Mouse (Mus musculus) midbrain, embryonic 16.5 days (tissue): ENCODE measurements at regions not wholly inside any gene's neighbourhood (a gene's known extent, or its start where the extent isn't known, plus 50 kb on each side); places are given as distances from the start of the nearest gene placed in this dataset.

Source experiments
- ATAC-seq: fragments of 200-750 bp; cut with Nextera tagmentation; 2 replicates; pipeline ENCODE4 v1.8.0; 2017; ENCODE audit warnings: moderate TSS enrichment
- H3K27ac ChIP-seq: fragments of 300-500 bp; sonication (generic); 2 replicates; pipeline ENCODE4 v1.5.1; 2014; ENCODE audit warnings: mild to moderate bottlenecking, low read length, mixed read lengths
- H3K27me3 ChIP-seq: fragments of 300-500 bp; sonication (generic); 2 replicates; pipeline ENCODE4 v1.6.1; 2014; ENCODE audit warnings: low read depth, low read length, mixed read lengths; ENCODE audit not compliant: control insufficient read depth, insufficient read depth
- H3K36me3 ChIP-seq: fragments of 300-500 bp; sonication (generic); 2 replicates; pipeline ENCODE4 v1.6.1; 2014; ENCODE audit warnings: mild to moderate bottlenecking, low read length, moderate library complexity, mixed read lengths; ENCODE audit not compliant: control insufficient read depth, insufficient read depth
- H3K4me1 ChIP-seq: fragments of 300-500 bp; sonication (generic); 2 replicates; pipeline ENCODE4 v1.6.1; 2014; ENCODE audit warnings: mild to moderate bottlenecking, low read length, mixed read lengths; ENCODE audit not compliant: control insufficient read depth, insufficient read depth
- H3K4me2 ChIP-seq: fragments of 300-500 bp; sonication (generic); 2 replicates; pipeline ENCODE4 v1.6.1; 2014; ENCODE audit warnings: mild to moderate bottlenecking, low read length, mixed read lengths
- H3K4me3 ChIP-seq: fragments of 300-500 bp; sonication (generic); 2 replicates; pipeline ENCODE4 v1.5.1; 2014; ENCODE audit warnings: low read depth, mild to moderate bottlenecking, low read length, moderate library complexity, mixed read lengths
- H3K9ac ChIP-seq: fragments of 300-500 bp; sonication (generic); 2 replicates; pipeline ENCODE4 v1.6.1; 2014; ENCODE audit warnings: low read depth, low read length, mixed read lengths
- H3K9me3 ChIP-seq: fragments of 300-500 bp; sonication (generic); replicated peaks from 2 replicates; pipeline ENCODE4 v1.6.1; 2014; ENCODE audit warnings: mild to moderate bottlenecking, low read length, mixed read lengths; ENCODE audit not compliant: control insufficient read depth, poor library complexity, severe bottlenecking
- WGBS: fragments of 180-500 bp; shearing (Covaris S2); extraction: QIAGEN DNeasy Blood & Tissue Kit; methylation state at CpG from one replicate; pipeline ENCODE4 v1.1.7; 2014; 5-methylcytosine and 5-hydroxymethylcytosine counted together

DNA sequence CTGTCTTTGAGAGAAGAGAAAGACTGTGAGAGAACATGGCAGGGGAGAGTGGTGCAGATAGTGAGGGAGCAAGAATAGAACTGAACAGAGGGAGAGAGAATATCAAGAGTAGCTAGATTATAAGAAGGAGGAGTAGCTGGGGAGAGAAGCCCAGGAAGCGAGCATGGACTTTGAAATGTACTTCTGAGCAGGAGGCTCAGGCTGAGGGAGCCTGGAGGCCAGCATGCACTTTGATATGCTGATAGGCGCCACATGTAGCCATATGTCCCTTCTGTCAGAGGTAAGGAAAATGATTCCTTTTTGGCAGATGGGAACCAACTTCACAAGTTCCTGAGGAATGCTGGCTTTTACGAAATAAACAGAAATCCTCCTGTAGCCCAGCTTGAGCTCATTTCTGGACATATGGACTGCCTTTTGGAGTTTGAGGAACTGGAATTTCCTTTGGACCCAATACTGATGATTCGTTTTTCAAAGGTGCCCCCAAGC is 126.9 kb upstream of the Syt13 start:
- H3K9me3 ChIP-seq, result no peaks in the 10 kb centered on the region
- 67% methylated on average over 4 of the region's 4 CpGs for WGBS
- no peak overlapping the region for H3K9ac ChIP-seq
- no peaks in the 10 kb centered on the region for H3K36me3 ChIP-seq
- no peak overlapping the region for H3K27ac ChIP-seq
- no peak overlapping the region for H3K4me2 ChIP-seq
- peaks cover 2% of the 10 kb centered on the region; the same call in 1 of the 2 replicates for H3K4me1 ChIP-seq
- H3K4me3 ChIP-seq, result no peak overlapping the region
- no peaks in the 10 kb centered on the region for H3K27me3 ChIP-seq
- no peak for ATAC-seq

DNA sequence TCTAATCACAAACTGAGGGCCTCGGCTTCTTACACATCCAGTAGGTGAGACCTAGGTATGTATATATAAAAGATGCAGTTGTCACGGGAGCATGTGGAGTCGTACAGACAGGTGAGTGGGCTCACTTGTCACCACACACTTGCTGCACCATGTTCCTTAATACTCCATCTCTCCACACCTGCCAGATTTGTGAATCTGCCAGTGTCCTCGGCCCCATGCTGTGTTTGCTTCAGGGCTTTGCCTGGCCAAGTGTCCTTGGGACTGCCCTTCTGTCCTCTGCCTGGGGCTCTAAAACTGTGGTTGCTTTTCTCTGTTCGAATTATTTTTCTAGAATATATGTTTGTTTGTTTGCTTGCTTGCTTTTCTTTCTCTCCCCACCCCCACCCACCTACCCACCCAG is 126.0 kb upstream of the Syt13 start:
- 80% methylated on average over 5 of the region's 5 CpGs for WGBS
- ATAC-seq, result no peak
- H3K4me2 ChIP-seq, result no peak overlapping the region

DNA sequence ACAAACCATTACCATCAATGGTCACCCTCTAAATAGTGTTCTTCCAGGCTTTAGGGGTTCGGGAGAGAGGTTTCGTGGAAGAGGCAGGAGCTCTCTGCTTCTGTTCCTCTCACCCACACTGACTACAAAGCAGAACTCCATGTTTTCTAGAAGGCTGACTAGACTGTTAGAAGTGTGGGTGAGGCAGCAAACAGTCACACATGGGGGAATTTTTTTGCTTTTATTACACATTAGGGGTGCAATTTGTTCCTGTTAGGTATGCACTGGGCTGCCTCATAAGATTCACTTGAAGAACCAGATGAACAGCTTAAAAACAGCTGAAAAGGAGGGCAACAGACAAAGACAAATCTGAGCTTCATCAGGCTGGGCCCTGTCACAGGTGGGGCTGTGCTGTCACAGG is 124.5 kb upstream of the Syt13 start:
- Histone ChIP-seq H3K9me3 (no peaks in the 10 kb centered on the region), H3K27ac (no peak overlapping the region), H3K27me3 (no peaks in the 10 kb centered on the region), H3K36me3 (no peaks in the 10 kb centered on the region), H3K9ac (no peak overlapping the region), H3K4me3 (no peak overlapping the region), H3K4me1 (no peaks in the 10 kb centered on the region; the same call in 1 of the 2 replicates), H3K4me2 (no peak overlapping the region)
- WGBS, result 96% methylated on average over 2 of the region's 2 CpGs
- ATAC-seq, result no peak

More for the DNA sequence above, 126.0 kb upstream of the Syt13 start:
- no peaks in the 10 kb centered on the region for H3K27me3 ChIP-seq
- H3K4me1 ChIP-seq, result peaks cover 2% of the 10 kb centered on the region; the same call in 1 of the 2 replicates
- no peak overlapping the region for H3K9ac ChIP-seq
- no peak overlapping the region for H3K4me3 ChIP-seq
- no peaks in the 10 kb centered on the region for H3K36me3 ChIP-seq
- H3K9me3 ChIP-seq, result no peaks in the 10 kb centered on the region
- H3K27ac ChIP-seq, result no peak overlapping the region

DNA sequence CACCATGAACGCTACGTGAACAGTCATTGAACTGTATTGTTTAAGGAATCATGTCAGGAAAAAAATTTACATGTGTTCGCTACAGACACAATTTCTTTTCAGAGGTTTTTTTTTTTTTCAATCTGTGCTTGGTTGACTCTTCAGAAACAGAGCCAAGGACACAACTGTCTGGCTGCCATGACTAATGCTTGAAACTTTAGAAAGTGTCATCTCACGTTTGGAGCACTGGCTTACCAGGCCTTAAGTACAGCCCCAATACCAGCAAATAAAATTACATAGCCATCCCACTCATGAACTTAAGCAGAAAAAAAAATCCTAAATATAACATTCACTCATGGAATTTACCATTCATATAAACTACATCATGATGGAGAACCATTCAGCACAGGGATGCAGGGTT is 115.1 kb upstream of the Syt13 start:
- WGBS, result 88% methylated on average over 4 of the region's 4 CpGs
- H3K4me3 ChIP-seq, result no peak overlapping the region
- no peak for ATAC-seq
- no peaks in the 10 kb centered on the region for H3K4me1 ChIP-seq
- no peaks in the 10 kb centered on the region for H3K27me3 ChIP-seq
- H3K9me3 ChIP-seq, result no peaks in the 10 kb centered on the region
- no peak overlapping the region for H3K9ac ChIP-seq
- no peak overlapping the region for H3K27ac ChIP-seq
- H3K4me2 ChIP-seq, result no peak overlapping the region
- no peaks in the 10 kb centered on the region for H3K36me3 ChIP-seq

DNA sequence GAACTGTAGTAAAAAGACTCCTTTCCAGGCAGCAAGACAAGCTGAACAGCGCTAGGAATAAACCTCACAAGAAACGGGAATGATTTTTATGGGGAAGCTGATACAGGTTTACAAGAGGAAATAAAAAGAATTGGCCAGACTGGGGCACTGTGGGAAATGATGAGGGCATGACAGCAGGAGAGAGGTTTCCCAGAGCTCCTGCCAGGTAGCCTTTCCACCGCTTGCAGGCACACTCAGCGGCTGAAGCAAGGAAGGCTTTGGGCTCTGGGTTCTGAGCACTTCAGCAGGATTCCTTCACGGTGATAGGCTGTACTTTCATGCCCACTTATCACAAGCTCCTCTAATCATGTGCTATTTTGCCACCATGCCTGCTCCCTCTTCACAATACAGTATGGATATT is 114.2 kb upstream of the Syt13 start:
- Histone ChIP-seq H3K27ac (no peak overlapping the region), H3K36me3 (no peaks in the 10 kb centered on the region), H3K27me3 (no peaks in the 10 kb centered on the region), H3K4me3 (no peak overlapping the region), H3K4me1 (peaks cover 5% of the 10 kb centered on the region), H3K9ac (no peak overlapping the region), H3K9me3 (no peaks in the 10 kb centered on the region), H3K4me2 (no peak overlapping the region)
- 64% methylated on average over 5 of the region's 5 CpGs for WGBS
- ATAC-seq, result no peak

DNA sequence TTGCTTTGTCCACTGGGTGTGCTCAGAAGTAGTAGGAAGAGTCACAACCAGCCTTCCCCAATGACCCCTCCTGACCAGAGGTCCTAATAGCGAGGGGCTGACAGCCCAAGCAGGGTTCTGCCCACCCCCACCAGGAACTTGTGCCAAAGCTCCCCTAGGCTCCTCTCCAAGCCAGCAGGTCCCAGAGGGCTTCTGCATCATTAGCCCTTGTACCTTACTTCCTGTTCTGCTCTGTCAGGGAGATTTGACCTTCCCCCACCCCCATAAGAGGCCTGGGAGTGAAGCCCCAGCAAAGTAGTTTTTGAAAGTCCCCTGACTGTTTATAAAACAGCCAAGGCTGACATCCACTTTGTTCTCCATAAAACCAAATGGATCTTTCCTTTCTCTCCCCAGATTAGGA is 110.0 kb upstream of the Syt13 start:
- peak overlapping the region; percentile 90 for H3K27ac ChIP-seq
- no peak for ATAC-seq

DNA sequence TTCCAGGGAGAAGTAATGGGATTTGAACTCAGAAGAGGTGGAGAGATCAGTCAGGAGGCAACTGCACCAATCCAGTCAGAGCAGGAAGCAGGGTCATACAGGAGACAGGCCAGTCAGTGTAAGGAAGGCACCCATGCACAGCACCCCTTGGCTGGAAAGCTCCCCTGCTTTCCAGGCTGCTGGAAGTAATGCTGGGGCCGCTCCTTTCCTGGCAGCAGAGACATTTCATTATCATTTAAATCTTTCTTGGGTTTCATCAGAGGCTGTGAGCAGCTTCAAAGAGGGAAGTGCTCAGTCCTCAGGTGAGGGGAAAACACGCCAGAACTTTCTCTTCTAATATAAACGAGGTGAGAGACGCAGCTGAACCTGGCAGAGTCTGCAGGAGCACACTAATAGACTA is 109.1 kb upstream of the Syt13 start:
- Histone ChIP-seq H3K9me3 (no peaks in the 10 kb centered on the region), H3K4me3 (no peak overlapping the region), H3K4me1 (peaks cover 52% of the 10 kb centered on the region), H3K36me3 (no peaks in the 10 kb centered on the region), H3K9ac (no peak overlapping the region; the same call in 1 of the 2 replicates), H3K4me2 (no peak overlapping the region), H3K27me3 (no peaks in the 10 kb centered on the region), H3K27ac (peak overlapping the region; percentile 90)
- no peak for ATAC-seq
- 26% methylated on average over 4 of the region's 4 CpGs for WGBS

More for the DNA sequence above, 110.0 kb upstream of the Syt13 start:
- Histone ChIP-seq H3K9me3 (no peaks in the 10 kb centered on the region), H3K4me3 (no peak overlapping the region), H3K27me3 (no peaks in the 10 kb centered on the region), H3K4me1 (peaks cover 45% of the 10 kb centered on the region), H3K4me2 (no peak overlapping the region), H3K9ac (no peak overlapping the region), H3K36me3 (no peaks in the 10 kb centered on the region)
- WGBS, result 83% methylated on average over 1 of the region's 1 CpGs

DNA sequence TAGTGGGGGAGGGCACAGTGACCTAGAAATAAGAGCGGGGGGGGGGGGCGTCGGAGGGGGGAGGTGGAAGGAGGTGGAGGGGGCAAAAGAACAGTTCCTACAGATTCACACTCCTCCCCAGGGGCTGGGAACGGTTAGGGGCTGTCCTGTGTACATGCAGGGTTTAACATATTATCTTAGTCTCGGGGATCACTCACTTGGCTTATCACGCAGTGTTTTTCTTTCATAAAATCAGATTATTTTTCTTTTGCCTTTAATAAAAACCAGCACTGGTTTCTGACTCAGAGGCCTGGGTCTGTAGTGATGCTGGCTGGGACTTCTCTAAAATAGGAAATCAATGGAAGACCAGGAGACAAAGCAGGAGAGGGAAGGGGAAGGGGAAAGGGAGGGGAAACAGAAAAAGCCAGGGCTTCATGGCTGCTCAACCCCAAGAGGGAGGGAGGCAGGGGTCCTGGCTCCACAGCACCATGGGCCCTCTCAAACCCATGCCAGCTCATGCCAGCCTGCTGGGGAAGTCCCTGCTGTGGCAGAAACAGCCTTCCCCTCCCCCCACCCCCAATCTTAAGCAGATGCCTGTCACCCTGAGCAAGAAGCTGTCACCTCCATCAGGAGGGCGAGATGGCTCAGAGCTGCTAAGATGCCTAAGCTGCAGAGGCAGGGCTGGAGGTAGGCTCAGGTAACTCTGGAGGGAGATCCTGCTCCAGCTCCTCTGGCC is 108.3 kb upstream of the Syt13 start:
- WGBS, result 7% methylated on average over 6 of the region's 7 CpGs
- Histone ChIP-seq H3K4me2 (no peak overlapping the region), H3K9me3 (no peaks in the 10 kb centered on the region), H3K4me1 (peaks cover 52% of the 10 kb centered on the region), H3K27ac (peak overlapping the region; percentile 90), H3K27me3 (no peaks in the 10 kb centered on the region), H3K36me3 (no peaks in the 10 kb centered on the region), H3K9ac (peak overlapping the region; percentile 46; the same call in 1 of the 2 replicates), H3K4me3 (no peak overlapping the region)
- ATAC-seq, result peak; percentile 53

DNA sequence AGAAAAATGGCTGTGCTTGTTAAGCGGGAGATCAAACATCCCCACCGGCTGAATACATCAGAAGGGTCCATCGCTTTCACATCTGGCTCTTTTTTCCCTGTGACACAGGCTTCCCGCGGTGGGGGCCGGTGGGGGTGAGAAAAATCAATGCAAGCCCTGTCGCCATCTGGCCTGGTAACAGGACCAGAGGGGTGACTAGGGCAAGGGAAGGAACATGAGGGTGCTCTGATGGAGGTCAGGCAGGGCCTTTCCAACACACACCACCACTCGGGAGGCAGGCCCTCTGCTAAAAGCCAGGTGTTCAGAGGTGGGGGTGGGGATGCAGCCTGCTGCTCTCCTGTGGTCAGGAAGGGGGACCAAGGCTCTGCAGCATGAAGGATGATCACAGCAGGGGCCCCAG is 107.5 kb upstream of the Syt13 start:
- Histone ChIP-seq H3K9ac (peak overlapping the region; percentile 42; the same call in 1 of the 2 replicates), H3K9me3 (no peaks in the 10 kb centered on the region), H3K4me3 (no peak overlapping the region), H3K4me2 (no peak overlapping the region), H3K27me3 (no peaks in the 10 kb centered on the region), H3K36me3 (no peaks in the 10 kb centered on the region), H3K27ac (peak overlapping the region; percentile 90), H3K4me1 (peaks cover 52% of the 10 kb centered on the region)
- WGBS, result 5% methylated on average over 8 of the region's 8 CpGs
- peak; percentile 30 for ATAC-seq
